Comparison of ENCODE assay signal across 8 mouse cellular contexts in genomic region chr3:158035866-158036265, GRCm38 (mm10). TPM values are rescaled to one million over a fixed set of nuclear protein-coding genes. Genes with fewer than 3 reads are reported as not detected.
DNase-seq lines count a peak whose midpoint lies in the region; ATAC-seq and TF ChIP-seq lines count a peak whose summit lies in the region.

No protein-coding gene starts in this region.

- 2% methylated on average over 11 of the region's 11 CpGs for WGBS in intestine, postnatal 0 days
- WGBS in midbrain, postnatal 0 days: 2% methylated on average over 11 of the region's 11 CpGs

- H3K27me3 ChIP-seq in megakaryocyte, embryonic 14.5 days (replicated peaks): no peaks in the 10 kb centered on the region
- no peaks in the 10 kb centered on the region for H3K27me3 ChIP-seq in intestine, postnatal 0 days (replicated peaks; ENCODE audit: control insufficient read depth, insufficient read depth, low read length)
- H3K27me3 ChIP-seq in midbrain, postnatal 0 days (ENCODE audit: insufficient read depth, low read length): no peaks in the 10 kb centered on the region

- H3K36me3 ChIP-seq in megakaryocyte, embryonic 14.5 days (replicated peaks; ENCODE audit: low read length): peaks cover 2% of the 10 kb centered on the region
- H3K36me3 ChIP-seq in intestine, postnatal 0 days (ENCODE audit: control insufficient read depth, insufficient read depth): no peaks in the 10 kb centered on the region
- H3K36me3 ChIP-seq in midbrain, postnatal 0 days (ENCODE audit: insufficient read depth, low read length): no peaks in the 10 kb centered on the region

- ATAC-seq in megakaryocyte, adult 5-6 weeks (ENCODE audit: poor library complexity, severe bottlenecking): no peak
- ATAC-seq in intestine, postnatal 0 days: no peak
- ATAC-seq in midbrain, postnatal 0 days (ENCODE audit: low FRiP score): no peak

- peaks cover 43% of the 10 kb centered on the region for H3K4me1 ChIP-seq in megakaryocyte, embryonic 14.5 days
- no peaks in the 10 kb centered on the region for H3K4me1 ChIP-seq in intestine, postnatal 0 days (replicated peaks; ENCODE audit: control insufficient read depth, insufficient read depth, low read length)
- peaks cover 4% of the 10 kb centered on the region; the same call in 1 of the 2 replicates for H3K4me1 ChIP-seq in midbrain, postnatal 0 days (ENCODE audit: insufficient read depth, low read length)

- H3K4me3 ChIP-seq in megakaryocyte, embryonic 14.5 days (replicated peaks): peak overlapping the region; percentile 100
- peak overlapping the region; percentile 94 for H3K4me3 ChIP-seq in intestine, postnatal 0 days (ENCODE audit: low read depth, low read length)
- H3K4me3 ChIP-seq in midbrain, postnatal 0 days (ENCODE audit: low read depth, low read length): peak overlapping the region; percentile 70

- H3K27ac ChIP-seq in intestine, postnatal 0 days (ENCODE audit: low read depth, low read length): peak overlapping the region; percentile 92
- peak overlapping the region; percentile 65 for H3K27ac ChIP-seq in midbrain, postnatal 0 days (ENCODE audit: low read depth, low read length)

- DNase-seq in adrenal gland, postnatal 36 days: peak; percentile 9 to 39
- no peak for DNase-seq in adrenal gland, postnatal 10 days
- DNase-seq in midbrain, postnatal 0 days (ENCODE audit: low spot score): peak; percentile 6
- DNase-seq in left cerebral cortex, adult 18-20 months (ENCODE audit: low spot score in 2 of 2): no peak
- no peak for DNase-seq in thymus, postnatal 0 days (ENCODE audit: low spot score)

- H3K9ac ChIP-seq in intestine, postnatal 0 days (ENCODE audit: low read depth, low read length): peak overlapping the region; percentile 61
- H3K9ac ChIP-seq in midbrain, postnatal 0 days (replicated peaks; ENCODE audit: low read length, poor library complexity, severe bottlenecking): peak overlapping the region; percentile 78

- no peak for TF ChIP-seq CTCF in intestine, postnatal 0 days (IDR thresholded peaks at IDR 0.05; ENCODE audit: low read depth)
- TF ChIP-seq CTCF in midbrain, postnatal 0 days (IDR thresholded peaks at IDR 0.05): no peak

- H3K4me2 ChIP-seq in intestine, postnatal 0 days (replicated peaks; ENCODE audit: low read depth): peak overlapping the region; percentile 66
- peak overlapping the region; percentile 66 for H3K4me2 ChIP-seq in midbrain, postnatal 0 days (ENCODE audit: low read depth, low read length, poor library complexity, severe bottlenecking)

- no peaks in the 10 kb centered on the region for H3K9me3 ChIP-seq in megakaryocyte, embryonic 14.5 days
- H3K9me3 ChIP-seq in intestine, postnatal 0 days (ENCODE audit: control insufficient read depth): no peaks in the 10 kb centered on the region
- no peaks in the 10 kb centered on the region for H3K9me3 ChIP-seq in midbrain, postnatal 0 days (ENCODE audit: low read length)

RNA-seq across cellular contexts. Expression of gene Srsf11, which starts 0.6 kb away (rescaled TPM):
- total RNA-seq in adrenal gland, postnatal 36 days (2021): 100 to 1,000 TPM; 117 to 147 TPM
- total RNA-seq in adrenal gland, postnatal 10 days (2021): 100 to 1,000 TPM; 117 to 156 TPM
- 63.2 and 75.3 TPM in 2 replicates for polyA plus RNA-seq in megakaryocyte, embryonic 14.5 days (2012; ENCODE audit: insufficient read depth, low replicate concordance)
- total RNA-seq in megakaryocyte, adult 5-6 weeks (2015): 162 and 164 TPM in 2 replicates
- 196 TPM in 2 replicates for total RNA-seq in megakaryocyte, adult 5-6 weeks (2017)
- 126 and 142 TPM in 2 replicates for polyA plus RNA-seq in intestine, postnatal 0 days (2015; fragmentation: Nextera tagmentation; extraction: Ambion mirVana)
- 187 and 231 TPM in 2 replicates for total RNA-seq in midbrain, postnatal 0 days (2014; rRNA removed)
- 152 and 188 TPM in 2 replicates for polyA plus RNA-seq in midbrain, postnatal 0 days (2015; fragmentation: Nextera tagmentation; extraction: Ambion mirVana)
- total RNA-seq in left cerebral cortex, adult 18-20 months (2021): 100 to 1,000 TPM; 152 TPM
- 361 and 375 TPM in 2 replicates for polyA plus RNA-seq in thymus, postnatal 0 days (2015; fragmentation: Nextera tagmentation; extraction: Ambion mirVana)

RNA-seq across cellular contexts. Expression of gene Lrrc40, which starts 0.6 kb away (rescaled TPM):
- total RNA-seq in adrenal gland, postnatal 36 days (2021): 10 to 100 TPM; 30.4 to 37.4 TPM
- total RNA-seq in adrenal gland, postnatal 10 days (2021): 10 to 100 TPM; 29.6 to 30.1 TPM
- polyA plus RNA-seq in megakaryocyte, embryonic 14.5 days (2012; ENCODE audit: insufficient read depth, low replicate concordance): 3.6 and 11.4 TPM in 2 replicates
- total RNA-seq in megakaryocyte, adult 5-6 weeks (2015): 21.2 and 24.5 TPM in 2 replicates
- 20.1 and 22.5 TPM in 2 replicates for total RNA-seq in megakaryocyte, adult 5-6 weeks (2017)
- polyA plus RNA-seq in intestine, postnatal 0 days (2015; fragmentation: Nextera tagmentation; extraction: Ambion mirVana): 17.8 and 18.7 TPM in 2 replicates
- 44.3 and 49.5 TPM in 2 replicates for total RNA-seq in midbrain, postnatal 0 days (2014; rRNA removed)
- 52.9 and 53.8 TPM in 2 replicates for polyA plus RNA-seq in midbrain, postnatal 0 days (2015; fragmentation: Nextera tagmentation; extraction: Ambion mirVana)
- 10 to 100 TPM; 30.1 to 32.9 TPM for total RNA-seq in left cerebral cortex, adult 18-20 months (2021)
- 43.1 and 46.3 TPM in 2 replicates for polyA plus RNA-seq in thymus, postnatal 0 days (2015; fragmentation: Nextera tagmentation; extraction: Ambion mirVana)

Comparison
In these comparisons a context has a peak if more than half of its experiments do, and no peak if none do; other contexts are left out.
1. DNase-seq: peak in adrenal gland, postnatal 36 days (2 of 2) and midbrain, postnatal 0 days (single experiment); none in adrenal gland, postnatal 10 days (single experiment), left cerebral cortex, adult 18-20 months (0 of 2) and thymus, postnatal 0 days (single experiment).
2. Peak in every context shown above with its lines, with median percentiles within 50 percentile points of each other: H3K4me3 ChIP-seq.